Mouse (Mus musculus): ENCODE measurements around the gene Ankrd28.

DNA sequence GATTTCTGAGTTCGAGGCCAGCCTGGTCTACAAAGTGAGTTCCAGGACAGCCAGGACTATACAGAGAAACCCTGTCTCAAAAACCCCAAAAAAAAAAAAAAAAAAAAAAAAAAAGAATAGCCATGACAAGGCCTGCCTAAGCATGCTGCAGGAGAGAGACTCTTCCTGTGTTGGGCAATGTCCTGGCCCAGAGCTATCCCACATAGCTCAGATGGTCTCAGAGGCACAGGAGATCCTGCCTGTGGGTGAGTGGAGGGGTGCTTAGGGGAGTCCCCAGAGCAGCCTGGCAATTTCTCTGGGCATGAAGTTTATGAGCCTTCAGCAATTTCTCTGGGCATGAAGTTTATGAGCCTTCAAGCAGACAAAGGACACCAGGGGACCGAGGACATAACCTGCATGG, 146.8 kb downstream of the Ankrd28 start:
- TF ChIP-seq POLR2A (IDR thresholded peaks at IDR 0.05; ENCODE audit: borderline replicate concordance, insufficient read depth, low read length) = no peak
- no peak for TF ChIP-seq CTCF (IDR thresholded peaks at IDR 0.05; ENCODE audit: borderline replicate concordance, insufficient read depth, low read depth, low read length)

Measured in cerebellum, adult 2 months (tissue).